Mouse (Mus musculus) bone marrow, adult 2 months (tissue): ENCODE measurements around the gene Atxn2l.

Experiments
- CTCF ChIP-seq: fragments of 200-500 bp; IDR thresholded peaks from 2 replicates; pipeline ENCODE4 v1.5.1; 2011; ENCODE audit warnings: low read length, control low read depth; ENCODE audit not compliant: control insufficient read depth, insufficient read depth
- POLR2A ChIP-seq: fragments of 200-500 bp; IDR thresholded peaks from 2 replicates; pipeline ENCODE4 v1.6.1; 2011; ENCODE audit warnings: low read depth, mild to moderate bottlenecking, control low read depth, low read length, borderline replicate concordance; ENCODE audit not compliant: control insufficient read depth

DNA sequence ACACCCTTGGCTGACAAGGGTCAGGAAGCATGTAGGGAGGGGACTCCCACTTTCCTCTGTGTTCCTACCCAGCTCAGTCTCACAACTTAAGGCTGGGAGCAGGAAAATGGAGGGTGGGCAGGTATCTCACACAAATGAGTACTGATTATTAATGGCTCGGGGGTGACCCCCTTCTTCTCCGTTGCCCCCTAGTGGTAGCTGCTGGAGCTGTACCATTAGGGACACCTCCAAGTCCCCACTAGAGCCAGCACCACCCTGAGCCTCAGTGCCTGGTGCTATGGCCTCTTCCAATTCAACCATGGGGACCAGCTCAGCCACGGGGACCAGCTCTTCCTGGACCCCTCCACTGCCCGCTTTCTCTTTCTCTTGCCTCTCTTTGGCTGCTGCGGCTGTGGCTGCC lies 36.0 kb downstream of the Atxn2l start:
- TF ChIP-seq CTCF, result peak; percentile 71
- no peak for TF ChIP-seq POLR2A
